10 mouse cellular contexts compared by ENCODE assay signal in genomic region chr16:58349354-58349753, GRCm38 (mm10). TPM values are rescaled to one million over a fixed set of nuclear protein-coding genes. Genes with fewer than 3 reads are reported as not detected.
DNase-seq lines count a peak whose midpoint lies in the region; ATAC-seq and TF ChIP-seq lines count a peak whose summit lies in the region.
"Had no signal": no experiment of that assay in that cellular context is flagged by ENCODE, and none has a peak within 500 bp of the region (broad histone marks: within the 10 kb centered on the region; RNA-seq: fewer than 3 reads in every experiment).

No protein-coding gene starts in this region.

- no peak overlapping the region for H3K9ac ChIP-seq in heart, adult 2 months (ENCODE audit: low read depth, low read length)
- H3K9ac ChIP-seq in limb, embryonic 13.5 days = no peak overlapping the region
- H3K9ac ChIP-seq: lung, embryonic 15.5 days had no signal

- TF ChIP-seq EP300 in heart, adult 2 months (IDR thresholded peaks at IDR 0.05; ENCODE audit: insufficient read depth, low read depth, low read length) = no peak

- no peak overlapping the region for H3K4me2 ChIP-seq in limb, embryonic 13.5 days (replicated peaks)
- H3K4me2 ChIP-seq: lung, embryonic 15.5 days had no signal

- no peak for TF ChIP-seq POLR2A in heart, adult 2 months (IDR thresholded peaks at IDR 0.05; ENCODE audit: insufficient read depth, low read depth, low read length)

- H3K27me3 ChIP-seq in heart, adult 2 months (ENCODE audit: control insufficient read depth, insufficient read depth, low read length) = no peaks in the 10 kb centered on the region
- H3K27me3 ChIP-seq in limb, embryonic 13.5 days = no peaks in the 10 kb centered on the region
- H3K27me3 ChIP-seq: lung, embryonic 15.5 days had no signal

- DNase-seq in gastrocnemius, adult 8-10 months (ENCODE audit: low spot score in 2 of 2) = peak; percentile 10 to 11
- DNase-seq in gastrocnemius, postnatal 14 days = no peak
- DNase-seq in embryo, embryonic 10 days (ENCODE audit: low spot score) = peak; percentile 64
- DNase-seq in heart, adult 2 months = peak in 1 of 2 experiments; percentile 10
- DNase-seq in ovary, adult 18-20 months (ENCODE audit: low spot score) = no peak
- no peak for DNase-seq in thymus, adult 18-20 months
- DNase-seq in cerebellum, adult 11-12 months = no peak

- intact Hi-C loops in gastrocnemius, postnatal 14 days (cut with DNase I; ENCODE audit: low total_unique reads) = no loop called here
- intact Hi-C loops in heart, adult 2 months (cut with DNase I) = no loop called here

- peak; percentile 87 for ATAC-seq in limb, embryonic 13.5 days (ENCODE audit: low FRiP score, low read depth)

- H3K27ac ChIP-seq in heart, adult 2 months = peak overlapping the region; percentile 11; the same call in 1 of the 2 replicates
- no peak overlapping the region for H3K27ac ChIP-seq in limb, embryonic 13.5 days
- H3K27ac ChIP-seq: kidney, postnatal 0 days; lung, embryonic 15.5 days had no signal

- no peak overlapping the region for H3K4me3 ChIP-seq in heart, adult 2 months
- no peak overlapping the region for H3K4me3 ChIP-seq in limb, embryonic 13.5 days
- H3K4me3 ChIP-seq: lung, embryonic 15.5 days had no signal

- H3K4me1 ChIP-seq in heart, adult 2 months (ENCODE audit: control insufficient read depth, insufficient read depth, low read length) = no peaks in the 10 kb centered on the region; the same call in 1 of the 2 replicates
- peaks cover 15% of the 10 kb centered on the region for H3K4me1 ChIP-seq in limb, embryonic 13.5 days

- H3K79me2 ChIP-seq in heart, adult 2 months (replicated peaks; ENCODE audit: control insufficient read depth, insufficient read depth, low read length) = no peaks in the 10 kb centered on the region

- peaks cover 3% of the 10 kb centered on the region; the same call in 1 of the 2 replicates for H3K36me3 ChIP-seq in heart, adult 2 months (ENCODE audit: control insufficient read depth, insufficient read depth, low read length)
- H3K36me3 ChIP-seq in limb, embryonic 13.5 days = no peaks in the 10 kb centered on the region
- H3K36me3 ChIP-seq: lung, embryonic 15.5 days had no signal

- no peaks in the 10 kb centered on the region for H3K9me3 ChIP-seq in limb, embryonic 13.5 days
- H3K9me3 ChIP-seq: lung, embryonic 15.5 days had no signal

- WGBS in heart, adult 2 months = 45% methylated on average over 5 of the region's 5 CpGs
- 19% methylated on average over 5 of the region's 5 CpGs for WGBS in limb, embryonic 13.5 days

- no peak for TF ChIP-seq CTCF in heart, adult 2 months (IDR thresholded peaks at IDR 0.05)

RNA-seq across cellular contexts. Expression of gene Dcbld2, which starts 58.9 kb away (rescaled TPM):
- total RNA-seq in gastrocnemius, adult 8-10 months (2022) = 1 to 10 TPM; 2.4 to 3.5 (median 2.6) TPM
- total RNA-seq in gastrocnemius, postnatal 14 days (2021) = 10 to 100 TPM in 1 of 2 experiments, 1 to 10 TPM in 1; 8.6 to 12.9 TPM
- total RNA-seq in heart, adult 2 months (2021) = 10 to 100 TPM; 14.0 to 16.8 TPM
- polyA plus RNA-seq in heart, adult 2 months (2012; rRNA removed) = 9.0 and 17.8 TPM in 2 replicates
- 5.5 and 5.6 TPM in 2 replicates for polyA plus RNA-seq in limb, embryonic 13.5 days (2015; fragmentation: Nextera tagmentation; extraction: Ambion mirVana)

Comparison
In these comparisons a context has a peak if more than half of its experiments do, and no peak if none do; other contexts are left out.
1. DNase-seq: peak in gastrocnemius, adult 8-10 months (2 of 2) and embryo, embryonic 10 days (single experiment); none in gastrocnemius, postnatal 14 days (single experiment), ovary, adult 18-20 months (single experiment), thymus, adult 18-20 months (0 of 2) and cerebellum, adult 11-12 months (single experiment).